Mouse (Mus musculus) ES-E14 (cell line): Measurements from ENCODE around the gene Atp2c2. TPM values are rescaled to one million over a fixed set of nuclear protein-coding genes. Genes with fewer than 3 reads are reported as not detected.

ENCODE experiments used
- DNase-seq: peaks from one replicate; pipeline ENCODE4 v3.0.0-alpha.2; 2013; ENCODE audit warnings: low read depth, low spot score
- H3K27ac ChIP-seq: 2 replicates; pipeline ENCODE4 v1.5.1; 2012; ENCODE audit warnings: low read depth, mild to moderate bottlenecking, low read length, moderate library complexity, mixed read lengths; ENCODE audit not compliant: poor library complexity, insufficient read depth, severe bottlenecking
- H3K36me3 ChIP-seq: 2 replicates; pipeline ENCODE4 v1.6.1; 2012; ENCODE audit warnings: mild to moderate bottlenecking, low read length, moderate library complexity, mixed read lengths; ENCODE audit not compliant: control insufficient read depth, poor library complexity, insufficient read depth, severe bottlenecking
- H3K4me1 ChIP-seq, 2 experiments: fragments of 150-350 bp in 1 of 2; sonication (generic) in 1 of 2; 2 replicates each; pipeline ENCODE4 v1.6.1; 2012; ENCODE audit warnings: low read length in 2 of 2, mild to moderate bottlenecking in 1 of 2, mixed read lengths in 1 of 2; ENCODE audit not compliant: control insufficient read depth in 2 of 2, insufficient read depth in 2 of 2, poor library complexity in 1 of 2
- H3K4me3 ChIP-seq, 2 experiments: fragments of 150-350 bp in 1 of 2; sonication (generic) in 1 of 2; 2 replicates each; pipeline ENCODE4 v1.5.1; 2012; ENCODE audit warnings: low read length in 2 of 2, low read depth in 1 of 2, mild to moderate bottlenecking in 1 of 2, mixed read lengths in 1 of 2; ENCODE audit not compliant: insufficient read depth in 1 of 2, poor library complexity in 1 of 2, severe bottlenecking in 1 of 2
- H3K9ac ChIP-seq: 2 replicates; pipeline ENCODE4 v1.6.1; 2012; ENCODE audit warnings: low read depth, mild to moderate bottlenecking, low read length, mixed read lengths; ENCODE audit not compliant: poor library complexity, insufficient read depth, severe bottlenecking
- H3K9me3 ChIP-seq: fragments of 150-350 bp; sonication (generic); 2 replicates; pipeline ENCODE4 v1.6.1; 2012; ENCODE audit warnings: low read depth, mild to moderate bottlenecking, low read length; ENCODE audit not compliant: control insufficient read depth, insufficient read depth
- CHD2 ChIP-seq: IDR thresholded peaks from 2 replicates; pipeline ENCODE4 v1.6.1; 2014; ENCODE audit warnings: mild to moderate bottlenecking, low read depth, low read length, inconsistent platforms
- HCFC1 ChIP-seq: IDR thresholded peaks from 2 replicates; pipeline ENCODE4 v1.6.1; 2012; ENCODE audit warnings: low read length, inconsistent platforms, borderline replicate concordance; ENCODE audit not compliant: insufficient read depth
- MAFK ChIP-seq: IDR thresholded peaks from 2 replicates; pipeline ENCODE4 v1.6.1; 2014; ENCODE audit warnings: mild to moderate bottlenecking, low read depth, low read length, inconsistent platforms; ENCODE audit not compliant: insufficient read depth
- ZC3H11A ChIP-seq: IDR thresholded peaks from 2 replicates; pipeline ENCODE4 v1.6.1; 2012; ENCODE audit warnings: low read depth, mild to moderate bottlenecking, inconsistent platforms, low read length, borderline replicate concordance
- ZNF384 ChIP-seq: IDR thresholded peaks from 2 replicates; pipeline ENCODE4 v1.6.1; 2012; ENCODE audit warnings: low read depth, low read length, inconsistent platforms
- in situ Hi-C, 2 experiments: fragments of 600-800 bp; cut with MboI; formaldehyde crosslinking; loops; one replicate each; pipeline ENCODE4 v1.15.1; 2025; ENCODE audit warnings: low sequenced_read_pairs in 2 of 2, inconsistent platforms in 1 of 2; ENCODE audit not compliant: unreplicated experiment in 2 of 2
- total RNA-seq: library from RNA; depleted of rRNA; stranded (reverse); fragments of 300-350 nt; gene quantifications from 2 replicates; pipeline ENCODE4 v1.2.3, GENCODE M21; 2012

The Atp2c2 gene
- total RNA-seq, 1 experiment = 0.80 TPM

GRCm38 (mm10) chr8:119789581-119789980, 89.8 kb downstream of the Atp2c2 start:
- Histone ChIP-seq H3K27ac (no peak overlapping the region), H3K4me3 (no peak overlapping the region), H3K9me3 (no peaks in the 10 kb centered on the region), H3K9ac (no peak overlapping the region), H3K4me1 (peaks cover 0 to 26% of the 10 kb centered on the region in 2 experiments; a peak in 2 of 4 replicates), H3K36me3 (no peaks in the 10 kb centered on the region)
- in situ Hi-C loops = no loop called here
- no peak for DNase-seq
- TF ChIP-seq HCFC1 (no peak), ZNF384 (no peak)

- Histone ChIP-seq H3K4me3 (no peak overlapping the region), H3K36me3 (no peaks in the 10 kb centered on the region), H3K27ac (peak overlapping the region; percentile 8; the same call in 1 of the 2 replicates), H3K9ac (no peak overlapping the region), H3K9me3 (no peaks in the 10 kb centered on the region), H3K4me1 (peaks cover 0 to 18% of the 10 kb centered on the region in 2 experiments; a peak in 2 of 4 replicates)
- DNase-seq = no peak
- in situ Hi-C loops = no loop called here
- TF ChIP-seq MAFK (no peak), ZC3H11A (no peak), HCFC1 (no peak), ZNF384 (no peak), CHD2 (no peak)
Measured at GRCm38 (mm10) chr8:119791804-119792704, 92.2 kb downstream of the Atp2c2 start.

GRCm38 (mm10) chr8:119794689-119795088, 94.9 kb downstream of the Atp2c2 start:
- in situ Hi-C loops = no loop called here
- peaks cover 0 to 18% of the 10 kb centered on the region in 2 experiments; a peak in 2 of 4 replicates for H3K4me1 ChIP-seq
- no peaks in the 10 kb centered on the region for H3K36me3 ChIP-seq
- H3K9ac ChIP-seq = no peak overlapping the region
- H3K27ac ChIP-seq = no peak overlapping the region
- H3K4me3 ChIP-seq = no peak overlapping the region
- no peaks in the 10 kb centered on the region for H3K9me3 ChIP-seq
- TF ChIP-seq HCFC1 (no peak), MAFK (no peak), ZC3H11A (no peak)
- no peak for DNase-seq

GRCm38 (mm10) chr8:119795651-119796050, 95.8 kb downstream of the Atp2c2 start:
- Histone ChIP-seq H3K27ac (no peak overlapping the region), H3K9ac (no peak overlapping the region), H3K4me1 (peaks cover 0 to 19% of the 10 kb centered on the region in 2 experiments; a peak in 2 of 4 replicates), H3K9me3 (no peaks in the 10 kb centered on the region), H3K36me3 (no peaks in the 10 kb centered on the region), H3K4me3 (no peak overlapping the region)
- no peak for DNase-seq
- TF ChIP-seq ZC3H11A (no peak), MAFK (no peak), ZNF384 (no peak), CHD2 (no peak), HCFC1 (no peak)
- in situ Hi-C loops = no loop called here
